Mouse (Mus musculus) B cell, adult 2 months (primary cell): ENCODE results near the gene Esp34.

Experiments
- DNase-seq, 2 experiments: peaks; one replicate each; pipeline ENCODE4 v3.0.0; 2022

The Esp34 gene

GRCm38 (mm10) chr17:38553892-38554291 lies at the start of gene Esp34:
Gene Esp34 (plus strand): TSS chr17:38554192.
- DNase-seq, result no peak

GRCm38 (mm10) chr17:38562527-38562926 lies 8.5 kb downstream of the Esp34 start:
- no peak for DNase-seq
